Mouse (Mus musculus): Measurements from ENCODE around the gene Adora3.

GRCm38 (mm10) chr3:105904213-105904612, 33.6 kb downstream of the Adora3 start:
- TF ChIP-seq POLR2A (IDR thresholded peaks at IDR 0.05; ENCODE audit: extremely low read depth, insufficient read depth, low read length) (no peak), CTCF (IDR thresholded peaks at IDR 0.05; ENCODE audit: low read depth, low read length) (no peak)

Data from liver, adult 2 months (tissue).